Mouse (Mus musculus) heart, adult 9 months (tissue): ENCODE measurements around the gene Pard6a.

Experiments used
- DNase-seq, 2 experiments: peaks; one replicate each; pipeline ENCODE4 v3.0.0; 2022; ENCODE audit warnings: low spot score in 2 of 2

Pard6a gene

DNA sequence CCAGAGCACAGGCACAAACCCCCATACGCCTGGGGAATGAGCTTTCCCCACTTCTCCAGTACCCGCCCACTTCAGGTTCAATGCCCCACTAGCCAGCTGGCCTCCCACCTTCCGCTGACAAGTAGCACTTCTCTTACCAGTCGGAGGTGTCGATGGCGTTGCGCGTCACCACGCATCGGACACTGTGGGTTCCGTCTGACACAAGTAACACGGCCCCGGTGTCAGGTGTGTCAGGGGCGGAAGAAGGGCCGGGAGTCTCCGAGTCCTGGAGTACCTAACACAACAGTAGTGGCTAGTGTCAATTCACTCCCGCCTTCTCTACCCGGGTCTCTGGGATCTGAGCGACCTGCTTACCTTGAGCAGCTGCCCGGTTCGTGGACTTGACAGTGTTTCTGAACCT lies 382 bp upstream of the Pard6a start:
- DNase-seq = no peak

GRCm38 (mm10) chr8:105702001-105702401 lies 1.1 kb downstream of the Pard6a start:
- DNase-seq = no peak

GRCm38 (mm10) chr8:105702731-105703415 lies 1.9 kb downstream of the Pard6a start:
- no peak for DNase-seq

- DNase-seq = no peak
These were observed 3.3 kb downstream of the Pard6a start for GRCm38 (mm10) chr8:105704146-105704812.

DNA sequence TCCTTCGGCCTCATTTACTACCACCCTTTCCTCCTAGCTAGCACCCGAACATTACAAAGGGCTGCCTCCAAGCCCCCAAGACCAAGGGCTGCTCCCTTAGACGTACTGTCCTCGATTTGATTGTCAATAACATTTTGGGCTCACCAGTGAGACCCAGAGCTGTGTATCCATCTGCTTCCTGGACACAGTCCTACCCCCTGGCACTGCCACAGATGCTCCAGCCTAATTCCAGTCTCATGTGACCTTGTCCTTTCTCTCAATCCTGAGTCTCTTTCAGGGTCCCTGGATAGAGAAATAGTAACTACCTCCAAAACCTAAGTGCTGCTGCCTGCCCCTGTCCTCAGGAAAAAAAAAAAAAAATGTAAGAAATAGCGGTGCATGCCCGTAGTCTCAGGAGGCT lies 4.0 kb downstream of the Pard6a start:
- DNase-seq = no peak

- DNase-seq = no peak
These were observed 5.5 kb downstream of the Pard6a start for GRCm38 (mm10) chr8:105706426-105706825.

- peak; percentile 88 to 89 for DNase-seq
These were observed 6.8 kb downstream of the Pard6a start, which contains the start of the genes 4933405L10Rik and Enkd1 for GRCm38 (mm10) chr8:105707498-105708403. 4933405L10Rik (plus strand) TSS chr8:105707655. Enkd1 (minus strand) TSS chr8:105708210.

DNA sequence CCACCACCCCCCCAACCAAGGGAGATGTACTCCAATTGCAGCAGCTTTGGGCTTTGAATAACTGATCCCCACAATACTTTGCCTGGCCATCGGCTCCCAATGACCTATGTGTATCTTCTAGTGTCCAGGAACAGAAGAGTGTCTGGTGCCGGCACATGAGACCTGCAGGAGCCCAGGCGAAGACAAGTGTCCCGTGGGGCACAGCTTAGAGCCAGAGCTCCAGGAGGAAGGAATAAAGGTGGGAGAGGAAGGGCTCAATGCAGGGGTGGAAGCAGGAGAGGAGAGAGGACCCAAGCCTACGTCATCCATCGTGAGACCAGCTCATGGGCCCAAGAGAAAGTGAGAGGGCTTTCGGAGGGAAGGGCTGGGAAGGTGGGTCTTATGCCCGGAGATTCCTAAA lies 7.7 kb downstream of the Pard6a start:
- DNase-seq = no peak

DNA sequence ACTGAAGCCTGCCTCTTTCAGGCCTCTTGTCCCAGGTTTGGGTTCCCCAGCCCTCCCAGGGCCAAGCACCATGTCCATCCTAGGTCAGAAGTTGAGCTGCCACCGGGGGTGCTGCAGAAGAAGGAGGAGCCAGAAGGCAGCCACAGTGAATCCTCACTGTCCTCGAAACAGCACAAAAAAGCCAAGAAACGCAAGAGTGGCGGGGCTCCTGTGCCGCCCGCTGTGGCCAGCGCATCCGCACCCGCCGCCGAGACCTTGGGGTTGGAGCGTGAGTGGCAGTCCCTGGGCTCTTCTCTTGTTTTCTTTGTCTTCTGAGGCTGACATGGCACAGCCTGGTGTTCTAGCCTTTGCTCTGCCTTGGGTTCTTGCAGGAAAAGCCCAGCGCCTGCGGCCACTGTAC lies 8.4 kb downstream of the Pard6a start:
- DNase-seq = no peak

DNA sequence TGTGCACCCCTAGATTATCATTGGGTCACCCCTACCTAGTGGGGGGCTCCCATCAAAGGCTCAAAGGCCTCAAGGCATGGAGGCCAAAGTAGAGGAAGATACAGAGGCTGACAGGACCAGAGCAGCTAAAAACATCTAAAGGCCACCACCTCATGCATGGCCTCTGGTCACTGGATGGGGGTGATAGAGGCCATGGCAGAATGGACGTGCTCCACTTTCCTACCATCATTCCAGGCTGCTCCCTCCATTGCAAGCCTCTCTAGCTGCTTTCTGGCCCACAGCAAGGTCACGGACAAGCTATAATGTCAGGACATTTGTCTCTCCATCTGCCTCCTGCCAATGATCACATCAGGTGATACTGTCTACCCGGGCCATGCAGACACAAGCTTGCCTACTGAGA lies 11.3 kb downstream of the Pard6a start:
- DNase-seq = no peak

- DNase-seq = peak; percentile 68 to 87
These were observed 13.2 kb downstream of the Pard6a start for GRCm38 (mm10) chr8:105714139-105714538.

- DNase-seq = peak in 1 of 2 experiments; percentile 15
These were observed 14.1 kb downstream of the Pard6a start for GRCm38 (mm10) chr8:105715042-105715441.

GRCm38 (mm10) chr8:105716302-105716945 lies 15.5 kb downstream of the Pard6a start:
- DNase-seq = no peak

GRCm38 (mm10) chr8:105719637-105720036 lies 18.7 kb downstream of the Pard6a start:
- DNase-seq = no peak

GRCm38 (mm10) chr8:105722861-105723260 lies 21.9 kb downstream of the Pard6a start:
- no peak for DNase-seq

DNA sequence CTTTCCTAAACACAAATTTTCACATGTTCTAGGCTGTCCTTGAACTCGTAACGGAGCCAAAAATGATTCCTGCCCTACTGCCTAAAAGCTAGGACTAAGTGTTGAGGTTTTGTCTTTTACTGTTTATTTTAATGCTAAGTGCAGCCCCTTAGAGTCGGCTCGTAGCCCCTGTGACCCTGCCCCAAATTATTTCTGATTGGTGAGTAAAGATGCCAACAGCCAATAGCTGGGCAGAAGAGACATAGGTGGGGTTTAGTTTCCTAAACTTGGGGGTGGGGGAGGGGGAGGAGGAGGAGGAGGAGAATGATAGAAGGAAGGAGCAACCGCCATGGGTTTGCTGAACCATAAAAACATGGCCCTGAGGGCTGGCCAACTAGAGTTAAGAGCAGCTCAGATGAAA lies 24.8 kb downstream of the Pard6a start:
- DNase-seq = no peak

GRCm38 (mm10) chr8:105727397-105728124 lies 26.6 kb downstream of the Pard6a start:
- DNase-seq = peak; percentile 76 to 88

GRCm38 (mm10) chr8:105732186-105732585 lies 31.2 kb downstream of the Pard6a start:
- DNase-seq = no peak

DNA sequence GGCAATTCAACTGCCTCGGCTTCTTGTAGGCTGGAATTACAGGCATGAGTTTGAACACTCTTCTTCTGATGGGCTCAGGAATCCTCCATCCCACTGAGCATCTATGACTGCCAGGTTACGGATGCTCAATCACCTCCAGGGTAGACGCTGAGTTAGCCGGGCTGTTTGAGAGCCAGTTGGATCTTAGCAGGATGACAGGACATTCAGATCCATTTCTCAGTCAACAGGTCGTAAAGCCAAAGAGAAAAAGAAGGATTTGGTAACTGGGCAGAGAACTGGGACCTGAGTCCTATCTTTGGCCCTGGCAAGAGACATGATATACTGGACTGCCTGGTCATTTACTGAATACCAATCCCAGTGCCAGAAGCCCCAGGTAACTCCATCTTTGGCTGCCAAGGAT lies 38.3 kb downstream of the Pard6a start:
- DNase-seq = no peak

- DNase-seq = no peak
These were observed 42.4 kb downstream of the Pard6a start for GRCm38 (mm10) chr8:105743301-105743700.

GRCm38 (mm10) chr8:105750606-105751005 lies 49.7 kb downstream of the Pard6a start:
- peak; percentile 26 to 45 for DNase-seq
